Mouse (Mus musculus) cerebellum, adult 9-10 months (tissue): ENCODE measurements around the gene Ifngr1.

Experiments used
- DNase-seq: peaks from one replicate; pipeline ENCODE4 v3.0.0; 2022

The Ifngr1 gene

DNA sequence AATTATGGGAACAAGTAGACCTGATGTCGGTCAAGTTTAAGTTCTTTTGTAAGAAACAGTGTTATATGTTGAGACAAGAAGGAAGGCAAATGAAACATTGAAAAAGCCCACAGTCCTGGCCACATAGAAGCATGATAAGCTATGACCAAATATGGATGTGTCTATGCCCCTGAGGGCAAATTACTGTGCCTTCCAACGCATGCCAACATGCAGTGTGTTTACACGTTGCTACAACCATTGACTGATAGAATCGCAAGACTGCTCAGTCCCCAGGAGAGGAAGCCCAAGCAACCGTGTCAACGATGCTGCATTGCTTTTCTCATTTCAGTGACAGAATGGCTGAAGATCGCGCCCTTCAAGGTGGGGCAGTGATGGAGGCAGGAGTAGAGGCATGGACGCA lies 65.7 kb downstream of the Ifngr1 start:
- DNase-seq, result no peak
